Mouse (Mus musculus): ENCODE results near the gene Lmo2. TPM values are rescaled to one million over a fixed set of nuclear protein-coding genes. Genes with fewer than 3 reads are reported as not detected.

Lmo2 gene
- 108 and 109 TPM in 2 replicates for total RNA-seq (2012; rRNA removed)
- total RNA-seq (2014; rRNA removed), result 61.3 and 63.6 TPM in 2 replicates
- 43.3 and 49.6 TPM in 2 replicates for polyA plus RNA-seq (2012; ENCODE audit: insufficient read length, low read depth)

DNA sequence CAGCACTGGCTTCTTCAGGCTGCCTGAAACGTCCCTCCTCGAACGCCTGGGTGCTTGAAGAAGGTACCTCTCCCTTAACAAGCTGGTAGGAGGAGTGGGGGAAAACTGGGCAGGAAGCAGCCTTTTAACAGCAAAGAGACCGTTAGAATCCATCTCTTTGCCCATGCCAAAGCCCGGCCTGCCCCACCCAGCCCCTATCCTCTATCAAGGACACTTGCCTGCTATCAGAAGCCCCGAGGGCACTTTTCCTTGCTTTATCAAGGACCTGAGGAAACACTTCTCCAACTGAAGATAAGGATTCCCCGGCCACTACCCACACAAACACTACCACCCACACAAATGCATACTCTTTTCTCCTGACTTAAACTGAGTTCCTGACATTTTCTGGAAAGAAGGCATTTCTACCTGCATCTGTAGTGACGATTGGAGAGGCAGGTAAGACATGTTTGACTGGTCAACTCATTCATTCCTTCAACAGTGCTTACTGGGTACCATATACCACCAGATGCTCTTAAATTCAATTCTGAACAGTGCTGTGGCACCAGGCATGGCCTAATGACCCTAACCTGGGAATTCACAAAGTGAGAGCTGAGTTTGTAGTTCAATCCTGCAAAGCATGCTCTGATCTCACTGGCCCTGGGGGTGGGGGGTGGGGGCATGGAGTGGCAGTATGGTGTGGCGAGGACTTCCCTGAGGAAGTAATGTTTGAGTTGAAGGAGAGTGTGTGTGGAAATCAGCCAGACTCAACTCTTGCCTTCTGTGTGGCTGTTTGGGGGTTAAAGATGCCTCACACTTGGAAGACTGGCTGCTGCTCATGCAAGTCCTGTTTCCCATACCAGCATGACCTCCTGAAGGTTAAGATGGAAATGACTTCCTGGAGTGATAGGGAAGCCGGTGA is at the start of gene Lmo2:
Lmo2 (plus strand) TSS at position 338 of the 898 bp plus-strand sequence.
- Histone ChIP-seq H3K9ac (ENCODE audit: insufficient read depth, low read depth) (no peak within 1 kb of the TSS), H3K4me1 (ENCODE audit: control insufficient read depth in 1 of 2, insufficient read depth in 2 of 2) (peaks cover 9 to 17% of the 10 kb centered on the region in 2 experiments), H3K4me3 (replicated peaks in 1 of 3; ENCODE audit: low read depth in 2 of 3, low read length in 2 of 3, poor library complexity in 1 of 3) (no peak within 1 kb of the TSS), H3K27ac (ENCODE audit: insufficient read depth, low read depth) (no peak within 1 kb of the TSS), H3K4me2 (ENCODE audit: insufficient read depth, low read depth, poor library complexity, severe bottlenecking) (no peak within 1 kb of the TSS), H3K36me3 (replicated peaks in 1 of 2; ENCODE audit: control insufficient read depth in 1 of 2, insufficient read depth in 1 of 2, low read length in 1 of 2) (no peaks in the 10 kb centered on the region), H3K9me3 (replicated peaks; ENCODE audit: low read length) (no peaks in the 10 kb centered on the region), H3K27me3 (replicated peaks) (no peaks in the 10 kb centered on the region), H3K79me2 (replicated peaks; ENCODE audit: control insufficient read depth, extremely low read depth, insufficient read depth, poor library complexity, severe bottlenecking) (no peaks in the 10 kb centered on the region)
- TF ChIP-seq GABPA (IDR thresholded peaks at IDR 0.05; ENCODE audit: insufficient replicate concordance, low read depth, low read length), result no peak
- TF ChIP-seq RAD21 (IDR thresholded peaks at IDR 0.05; ENCODE audit: low read depth, low read length), result no peak
- TF ChIP-seq SIN3A (IDR thresholded peaks at IDR 0.05; ENCODE audit: low read length), result no peak
- TF ChIP-seq BHLHE40 (IDR thresholded peaks at IDR 0.05; ENCODE audit: low read depth, low read length), result no peak
- no peak for TF ChIP-seq PAX5 (IDR thresholded peaks at IDR 0.05; ENCODE audit: low read length)
- no peak for TF ChIP-seq ZNF384 (IDR thresholded peaks at IDR 0.05; ENCODE audit: low read depth, low read length)
- no peak for TF ChIP-seq TBP (conservative IDR thresholded peaks at IDR 0.05; ENCODE audit: low read depth, low read length)
- TF ChIP-seq ELF1 (IDR thresholded peaks at IDR 0.05; ENCODE audit: low read depth, low read length), result no peak
- no peak for TF ChIP-seq KAT2A (IDR thresholded peaks at IDR 0.05; ENCODE audit: insufficient replicate concordance, low read length)
- no peak for TF ChIP-seq POLR2AphosphoS2 (IDR thresholded peaks at IDR 0.05; ENCODE audit: low read depth, low read length)
- no peak for TF ChIP-seq ZMIZ1 (IDR thresholded peaks at IDR 0.05; ENCODE audit: low read depth, low read length)
- no peak for DNase-seq (ENCODE audit: extremely low read depth)
- dilution Hi-C loops (cut with MboI; ENCODE audit: extremely low pct_ligation_motif_present, extremely low pct_unique_long_range_greater_than_20kb, low sequenced_read_pairs), result no loop called here
- in situ Hi-C loops (cut with MboI; ENCODE audit: low pct_ligation_motif_present, low pct_unique_long_range_greater_than_20kb, low sequenced_read_pairs), result no loop called here

DNA sequence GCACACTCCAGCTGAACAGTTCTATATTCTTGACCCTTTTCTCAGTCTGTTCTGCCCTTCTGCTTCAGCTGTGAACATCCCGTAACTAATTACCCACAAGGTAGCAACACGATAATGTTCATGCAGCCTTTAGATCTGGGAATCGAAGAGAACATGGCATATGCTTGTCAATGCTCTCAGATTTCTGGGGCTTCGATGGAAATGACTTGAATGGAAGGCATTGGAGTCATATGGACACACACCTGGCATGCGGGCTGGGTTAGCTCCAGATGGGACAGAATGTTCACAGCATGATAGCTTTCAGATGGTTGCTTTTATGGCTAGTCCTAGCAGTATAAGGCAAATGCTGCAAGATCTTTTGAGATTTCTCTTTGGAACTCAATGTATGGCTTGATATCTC is 47.2 kb upstream of the Lmo2 start:
- Histone ChIP-seq H3K27ac (ENCODE audit: insufficient read depth, low read depth) (no peak overlapping the region), H3K36me3 (replicated peaks in 1 of 2; ENCODE audit: control insufficient read depth in 1 of 2, insufficient read depth in 1 of 2, low read length in 1 of 2) (no peaks in the 10 kb centered on the region), H3K79me2 (replicated peaks; ENCODE audit: control insufficient read depth, extremely low read depth, insufficient read depth, poor library complexity, severe bottlenecking) (no peaks in the 10 kb centered on the region), H3K9ac (ENCODE audit: insufficient read depth, low read depth) (no peak overlapping the region), H3K4me1 (ENCODE audit: control insufficient read depth in 1 of 2, insufficient read depth in 2 of 2) (peaks cover 8 to 25% of the 10 kb centered on the region in 2 experiments), H3K27me3 (replicated peaks) (peaks cover 2% of the 10 kb centered on the region), H3K9me3 (replicated peaks; ENCODE audit: low read length) (no peaks in the 10 kb centered on the region), H3K4me3 (replicated peaks in 1 of 3; ENCODE audit: low read depth in 2 of 3, low read length in 2 of 3, poor library complexity in 1 of 3) (no peak overlapping the region), H3K4me2 (ENCODE audit: insufficient read depth, low read depth, poor library complexity, severe bottlenecking) (no peak overlapping the region)
- dilution Hi-C loops (cut with MboI; ENCODE audit: extremely low pct_ligation_motif_present, extremely low pct_unique_long_range_greater_than_20kb, low sequenced_read_pairs), result no loop called here
- TF ChIP-seq CHD2 (IDR thresholded peaks at IDR 0.05; ENCODE audit: low read length), result no peak
- TF ChIP-seq NELFE (IDR thresholded peaks at IDR 0.05; ENCODE audit: low read depth, low read length), result no peak
- TF ChIP-seq PAX5 (IDR thresholded peaks at IDR 0.05; ENCODE audit: low read length), result no peak
- no peak for TF ChIP-seq MAZ (IDR thresholded peaks at IDR 0.05; ENCODE audit: low read depth, low read length)
- TF ChIP-seq KAT2A (IDR thresholded peaks at IDR 0.05; ENCODE audit: insufficient replicate concordance, low read length), result no peak
- TF ChIP-seq POLR2AphosphoS2 (IDR thresholded peaks at IDR 0.05; ENCODE audit: low read depth, low read length), result no peak
- TF ChIP-seq RAD21 (IDR thresholded peaks at IDR 0.05; ENCODE audit: low read depth, low read length), result no peak
- TF ChIP-seq UBTF (IDR thresholded peaks at IDR 0.05; ENCODE audit: low read depth, low read length), result no peak
- TF ChIP-seq ELF1 (IDR thresholded peaks at IDR 0.05; ENCODE audit: low read depth, low read length), result no peak
- TF ChIP-seq MAFK (IDR thresholded peaks at IDR 0.05; ENCODE audit: insufficient replicate concordance, low read length), result no peak
- TF ChIP-seq JUN (IDR thresholded peaks at IDR 0.05; ENCODE audit: insufficient read depth, low read depth, low read length), result no peak
- TF ChIP-seq SIN3A (IDR thresholded peaks at IDR 0.05; ENCODE audit: low read length), result no peak
- no peak for TF ChIP-seq NRF1 (IDR thresholded peaks at IDR 0.05; ENCODE audit: low read depth, low read length)
- no peak for TF ChIP-seq ZC3H11A (IDR thresholded peaks at IDR 0.05; ENCODE audit: low read depth, low read length)
- TF ChIP-seq USF2 (conservative IDR thresholded peaks at IDR 0.05; ENCODE audit: low read depth, low read length), result no peak
- no peak for DNase-seq (ENCODE audit: extremely low read depth)
- in situ Hi-C loops (cut with MboI; ENCODE audit: low pct_ligation_motif_present, low pct_unique_long_range_greater_than_20kb, low sequenced_read_pairs), result no loop called here
